Mouse (Mus musculus): ENCODE measurements around the gene Gm45713.

DNA sequence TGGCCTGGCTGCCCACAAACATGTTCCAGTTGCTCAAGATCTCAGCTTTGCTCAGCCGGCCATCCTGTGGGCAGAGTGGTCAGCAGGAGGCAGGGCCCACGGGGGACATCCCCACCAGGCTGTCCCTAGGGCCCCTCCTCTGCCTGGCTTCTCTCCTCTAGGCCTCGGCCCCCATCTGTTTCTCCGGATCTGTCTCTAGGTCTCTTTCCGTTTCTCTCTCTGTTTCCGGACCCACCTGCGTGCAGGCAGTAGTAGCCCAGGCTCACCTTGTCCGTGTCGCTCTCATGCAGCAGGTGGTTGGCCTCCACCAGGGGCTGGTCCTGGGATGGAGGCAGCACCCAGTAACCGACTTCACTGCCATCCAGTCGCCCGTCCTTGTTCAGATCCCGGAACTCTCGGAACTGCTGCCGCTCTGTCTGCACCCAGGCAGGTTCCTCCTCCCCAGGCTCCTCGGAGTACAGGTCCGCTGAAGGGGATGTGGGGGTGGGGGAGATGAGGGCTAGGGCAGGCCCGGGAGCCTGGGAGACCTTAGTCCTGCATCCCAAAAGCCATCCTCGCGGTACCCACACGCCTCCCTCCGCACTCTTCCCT, 52.6 kb downstream of the Gm45713 start:
- TF ChIP-seq ZC3H11A (IDR thresholded peaks at IDR 0.05; ENCODE audit: borderline replicate concordance, low read depth, low read length), result no peak
- no peak for TF ChIP-seq HCFC1 (IDR thresholded peaks at IDR 0.05; ENCODE audit: borderline replicate concordance, insufficient read depth, low read length)
- no peak for TF ChIP-seq ZNF384 (IDR thresholded peaks at IDR 0.05; ENCODE audit: low read depth, low read length)

Data from ES-E14 (cell line).